Mouse (Mus musculus) limb, embryonic 10.5 days (tissue): ENCODE results near the gene Foxj3. TPM values are rescaled to one million over a fixed set of nuclear protein-coding genes. Genes with fewer than 3 reads are reported as not detected.

Source experiments
- DNase-seq: peaks from one replicate; pipeline ENCODE4 v3.0.0-alpha.2; 2017; ENCODE audit warnings: low spot score
- H3K27ac ChIP-seq: fragments of 300-500 bp; sonication (generic); 2 replicates; pipeline ENCODE4 v1.5.1; 2016; ENCODE audit warnings: mild to moderate bottlenecking
- H3K27me3 ChIP-seq: fragments of 300-500 bp; sonication (generic); 2 replicates; pipeline ENCODE4 v1.6.1; 2016; ENCODE audit warnings: low read depth, mild to moderate bottlenecking; ENCODE audit not compliant: poor library complexity, severe bottlenecking
- H3K36me3 ChIP-seq: fragments of 300-500 bp; sonication (generic); 2 replicates; pipeline ENCODE4 v1.6.1; 2016; ENCODE audit warnings: mild to moderate bottlenecking, moderate library complexity
- H3K4me1 ChIP-seq: fragments of 300-500 bp; sonication (generic); 2 replicates; pipeline ENCODE4 v1.6.1; 2016
- H3K4me3 ChIP-seq: fragments of 300-500 bp; sonication (generic); 2 replicates; pipeline ENCODE4 v1.5.1; 2016; ENCODE audit warnings: mild to moderate bottlenecking, moderate library complexity
- H3K9me3 ChIP-seq: fragments of 300-500 bp; sonication (generic); replicated peaks from 2 replicates; pipeline ENCODE4 v1.6.1; 2016; ENCODE audit warnings: mild to moderate bottlenecking
- WGBS: fragments of 180-500 bp; shearing (Covaris S2); methylation state at CpG from one replicate; pipeline ENCODE4 v1.1.7; 2016; 5-methylcytosine and 5-hydroxymethylcytosine counted together
- polyA plus RNA-seq: library from polyadenylated mRNA; unstranded; fragments of >200 nt; fragmentation: Nextera tagmentation; extraction: Ambion mirVana; gene quantifications from 2 replicates; pipeline ENCODE4 v1.2.1, GENCODE M21; 2016

The Foxj3 gene
- polyA plus RNA-seq, 1 experiment from 2014 or later: 25.2 TPM

GRCm38 (mm10) chr4:119672685-119673084 is 135.9 kb downstream of the Foxj3 start:
- Histone ChIP-seq H3K4me1 (no peaks in the 10 kb centered on the region), H3K27me3 (no peaks in the 10 kb centered on the region), H3K4me3 (no peak overlapping the region), H3K36me3 (no peaks in the 10 kb centered on the region), H3K9me3 (no peaks in the 10 kb centered on the region), H3K27ac (no peak overlapping the region)
- WGBS: 44% methylated on average over 5 of the region's 5 CpGs
- DNase-seq: no peak

Other genes starting within 250 kb of the Foxj3 start
- gene Ybx1, start 242.4 kb upstream of the Foxj3 start, polyA plus RNA-seq: 1,026 and 1,071 TPM in 2 replicates
- 152 and 173 TPM in 2 replicates for gene Ppih, start 216.5 kb upstream of the Foxj3 start, polyA plus RNA-seq
- 4.7 and 7.0 TPM in 2 replicates for gene Ccdc30, start 121.5 kb upstream of the Foxj3 start, polyA plus RNA-seq
- 37.1 and 41.4 TPM in 2 replicates for gene Ppcs, start 114.6 kb upstream of the Foxj3 start, polyA plus RNA-seq
- 0.20 TPM in 1 of 2 replicates, not detected in the other for gene Zmynd12, start 114.2 kb upstream of the Foxj3 start, polyA plus RNA-seq
- 0.46 and 0.86 TPM in 2 replicates for gene Rimkla, start 44.4 kb upstream of the Foxj3 start, polyA plus RNA-seq
- gene Frg2f1, start 2.5 kb downstream of the Foxj3 start, polyA plus RNA-seq: 0.90 and 2.5 TPM in 2 replicates
- gene Guca2a, start 100.7 kb downstream of the Foxj3 start, polyA plus RNA-seq: not detected in 2 replicates
- not detected in 2 replicates for gene Guca2b, start 122.0 kb downstream of the Foxj3 start, polyA plus RNA-seq
- gene Hivep3, start 196.8 kb downstream of the Foxj3 start, polyA plus RNA-seq: 0.55 and 0.56 TPM in 2 replicates